Mouse (Mus musculus): ENCODE results near the gene A030014E15Rik. TPM values are rescaled to one million over a fixed set of nuclear protein-coding genes. Genes with fewer than 3 reads are reported as not detected.
"Not testable (repeated sequence)": the region's sequence is repeated elsewhere in the genome, so short reads cannot be mapped to it uniquely, and the experiment has no call there.

A030014E15Rik gene
- polyA plus RNA-seq, 1 experiment: 0.15 TPM

- TF ChIP-seq POLR2A (IDR thresholded peaks at IDR 0.05; ENCODE audit: borderline replicate concordance, extremely low read depth, low read depth, low read length) (no peak), CTCF (IDR thresholded peaks at IDR 0.05; ENCODE audit: insufficient read depth, low read length) (no peak)
- Histone ChIP-seq H3K4me1 (ENCODE audit: control insufficient read depth, insufficient read depth, low read length) (no peaks in the 10 kb centered on the region), H3K4me3 (replicated peaks; ENCODE audit: extremely low read depth, low read depth, low read length) (no peak overlapping the region)
- WGBS: 95% methylated on average over 5 of the region's 5 CpGs
- DNase-seq: no peak
These were observed 13.9 kb downstream of the A030014E15Rik start for GRCm38 (mm10) chr1:82938666-82939065.

- WGBS: 53% methylated on average over 2 of the region's 2 CpGs
These were observed 17.8 kb downstream of the A030014E15Rik start for GRCm38 (mm10) chr1:82942505-82942904.

GRCm38 (mm10) chr1:82943295-82943694, 18.6 kb downstream of the A030014E15Rik start, which contains the start of gene A030003K21Rik:
A030003K21Rik (minus strand) TSS chr1:82943388.
- H3K4me3 ChIP-seq (replicated peaks; ENCODE audit: extremely low read depth, low read depth, low read length): not testable (repeated sequence)
- WGBS: no CpG with 5 or more reads among the region's 6 CpGs

More at GRCm38 (mm10) chr1:82942505-82942904, 17.8 kb downstream of the A030014E15Rik start:
- H3K4me3 ChIP-seq (replicated peaks; ENCODE audit: extremely low read depth, low read depth, low read length); DNase-seq; H3K4me1 ChIP-seq (ENCODE audit: control insufficient read depth, insufficient read depth, low read length): not testable (repeated sequence)

DNA sequence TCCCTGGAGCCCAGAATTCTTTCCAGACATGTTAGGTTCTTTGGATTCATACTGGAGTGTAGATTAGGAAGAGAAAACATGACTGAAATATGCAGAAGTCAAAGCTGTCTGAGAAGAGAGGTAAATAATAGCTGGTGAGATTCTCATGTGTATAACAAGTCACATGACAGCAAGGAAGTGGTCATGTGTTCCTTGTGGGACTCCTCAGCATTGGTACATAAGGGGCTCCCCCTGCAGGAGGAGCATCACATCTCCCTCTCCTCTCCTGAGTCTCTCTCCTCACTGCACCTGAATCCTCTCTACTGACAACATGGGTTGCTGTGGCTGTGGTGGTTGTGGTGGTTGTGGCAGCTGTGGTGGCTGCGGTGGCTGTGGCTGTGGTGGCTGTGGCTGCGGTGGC, 21.3 kb downstream of the A030014E15Rik start:
- not testable (repeated sequence) for DNase-seq; H3K4me1 ChIP-seq (ENCODE audit: control insufficient read depth, insufficient read depth, low read length); H3K4me3 ChIP-seq (replicated peaks; ENCODE audit: extremely low read depth, low read depth, low read length)
- 90% methylated on average over 2 of the region's 2 CpGs for WGBS

More at GRCm38 (mm10) chr1:82943295-82943694, 18.6 kb downstream of the A030014E15Rik start, which contains the start of gene A030003K21Rik:
- H3K4me1 ChIP-seq (ENCODE audit: control insufficient read depth, insufficient read depth, low read length); DNase-seq: not testable (repeated sequence)

GRCm38 (mm10) chr1:82948601-82949000, 23.9 kb downstream of the A030014E15Rik start:
- TF ChIP-seq CTCF (IDR thresholded peaks at IDR 0.05; ENCODE audit: insufficient read depth, low read length): no peak
- TF ChIP-seq POLR2A (IDR thresholded peaks at IDR 0.05; ENCODE audit: borderline replicate concordance, extremely low read depth, low read depth, low read length): no peak
- WGBS: 92% methylated on average over 2 of the region's 2 CpGs
- DNase-seq: no peak
- Histone ChIP-seq H3K4me1 (ENCODE audit: control insufficient read depth, insufficient read depth, low read length) (no peaks in the 10 kb centered on the region), H3K4me3 (replicated peaks; ENCODE audit: extremely low read depth, low read depth, low read length) (no peak overlapping the region)

- H3K4me3 ChIP-seq (replicated peaks; ENCODE audit: extremely low read depth, low read depth, low read length); DNase-seq; H3K4me1 ChIP-seq (ENCODE audit: control insufficient read depth, insufficient read depth, low read length): not testable (repeated sequence)
These were observed 31.2 kb downstream of the A030014E15Rik start, which contains the start of gene Gm7544 for GRCm38 (mm10) chr1:82955913-82956312. Gm7544 (minus strand) TSS chr1:82956013.

GRCm38 (mm10) chr1:82959870-82960385, 35.2 kb downstream of the A030014E15Rik start, which contains the start of gene Gm47955:
Gm47955 (plus strand) TSS chr1:82960286.
- Histone ChIP-seq H3K4me1 (ENCODE audit: control insufficient read depth, insufficient read depth, low read length) (no peaks in the 10 kb centered on the region), H3K4me3 (replicated peaks; ENCODE audit: extremely low read depth, low read depth, low read length) (no peak within 1 kb of the TSS)
- WGBS: 77% methylated on average over 8 of the region's 11 CpGs
- TF ChIP-seq CTCF (IDR thresholded peaks at IDR 0.05; ENCODE audit: insufficient read depth, low read length) (no peak), POLR2A (IDR thresholded peaks at IDR 0.05; ENCODE audit: borderline replicate concordance, extremely low read depth, low read depth, low read length) (no peak)
- DNase-seq: no peak

- no peaks in the 10 kb centered on the region for H3K4me1 ChIP-seq (ENCODE audit: control insufficient read depth, insufficient read depth, low read length)
These were observed 41.7 kb downstream of the A030014E15Rik start for GRCm38 (mm10) chr1:82966413-82966812.

GRCm38 (mm10) chr1:82972046-82972445, 47.3 kb downstream of the A030014E15Rik start:
- no peak overlapping the region for H3K4me3 ChIP-seq (replicated peaks; ENCODE audit: extremely low read depth, low read depth, low read length)
- H3K4me1 ChIP-seq (ENCODE audit: control insufficient read depth, insufficient read depth, low read length): peaks cover 20% of the 10 kb centered on the region
- WGBS: 17% methylated on average over 4 of the region's 4 CpGs
- no peak for DNase-seq
- TF ChIP-seq POLR2A (IDR thresholded peaks at IDR 0.05; ENCODE audit: borderline replicate concordance, extremely low read depth, low read depth, low read length) (no peak), CTCF (IDR thresholded peaks at IDR 0.05; ENCODE audit: insufficient read depth, low read length) (no peak)

More at GRCm38 (mm10) chr1:82966413-82966812, 41.7 kb downstream of the A030014E15Rik start:
- no peak overlapping the region for H3K4me3 ChIP-seq (replicated peaks; ENCODE audit: extremely low read depth, low read depth, low read length)
- TF ChIP-seq CTCF (IDR thresholded peaks at IDR 0.05; ENCODE audit: insufficient read depth, low read length) (no peak), POLR2A (IDR thresholded peaks at IDR 0.05; ENCODE audit: borderline replicate concordance, extremely low read depth, low read depth, low read length) (no peak)
- no peak for DNase-seq
- 75% methylated on average over 3 of the region's 3 CpGs for WGBS

DNA sequence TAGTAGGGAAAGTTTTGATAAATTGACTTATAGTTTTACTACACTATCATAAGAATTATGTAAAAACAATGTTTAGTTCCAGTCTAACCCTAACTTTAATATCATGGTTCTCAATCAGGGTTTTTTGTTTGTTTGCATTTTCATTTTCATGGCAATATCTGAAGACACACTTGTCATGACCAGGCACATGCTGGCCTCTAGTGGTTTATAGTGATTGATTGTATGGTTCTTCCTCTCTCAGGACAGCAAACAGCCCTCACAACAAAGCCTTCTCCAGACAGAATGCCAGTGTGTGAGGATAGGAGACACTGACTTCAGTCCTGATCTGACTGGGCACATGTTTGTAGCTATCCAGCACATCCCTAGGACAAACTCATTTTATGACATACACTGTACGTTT, 48.5 kb downstream of the A030014E15Rik start:
- 64% methylated on average over 1 of the region's 1 CpGs for WGBS
- no peak for DNase-seq
- TF ChIP-seq POLR2A (IDR thresholded peaks at IDR 0.05; ENCODE audit: borderline replicate concordance, extremely low read depth, low read depth, low read length): no peak
- TF ChIP-seq CTCF (IDR thresholded peaks at IDR 0.05; ENCODE audit: insufficient read depth, low read length): no peak
- H3K4me3 ChIP-seq (replicated peaks; ENCODE audit: extremely low read depth, low read depth, low read length): no peak overlapping the region
- peaks cover 20% of the 10 kb centered on the region for H3K4me1 ChIP-seq (ENCODE audit: control insufficient read depth, insufficient read depth, low read length)

DNA sequence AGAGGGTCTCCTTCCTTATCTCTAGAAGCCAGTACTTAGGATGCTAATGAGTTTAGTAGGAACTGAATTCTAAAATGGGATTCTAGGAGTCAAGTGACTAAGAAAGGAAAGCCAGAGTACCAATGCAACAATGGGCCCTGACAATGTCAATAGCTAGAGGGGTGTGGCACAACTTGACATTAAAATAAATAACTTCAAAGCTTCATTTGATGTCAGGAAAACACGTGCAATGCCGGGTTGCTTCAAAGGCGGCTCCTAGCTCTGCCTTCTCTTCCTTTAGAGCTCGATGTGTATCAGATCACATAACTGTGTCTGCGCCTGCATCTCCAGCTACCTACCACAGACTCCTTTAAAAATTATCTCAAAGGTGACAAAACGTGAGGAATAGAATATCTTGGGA, 49.2 kb downstream of the A030014E15Rik start:
- H3K4me3 ChIP-seq (replicated peaks; ENCODE audit: extremely low read depth, low read depth, low read length): no peak overlapping the region
- peaks cover 20% of the 10 kb centered on the region for H3K4me1 ChIP-seq (ENCODE audit: control insufficient read depth, insufficient read depth, low read length)
- WGBS: 27% methylated on average over 6 of the region's 6 CpGs
- DNase-seq: no peak
- TF ChIP-seq POLR2A (IDR thresholded peaks at IDR 0.05; ENCODE audit: borderline replicate concordance, extremely low read depth, low read depth, low read length): no peak
- no peak for TF ChIP-seq CTCF (IDR thresholded peaks at IDR 0.05; ENCODE audit: insufficient read depth, low read length)
